Mouse (Mus musculus) retina, embryonic 14.5 days (tissue): ENCODE measurements at regions not wholly inside any gene's neighbourhood (a gene's known extent, or its start where the extent isn't known, plus 50 kb on each side); places are given as distances from the start of the nearest gene placed in this dataset.
A peak's percentile ranks its signal among the peaks of the same experiment; 100 is the strongest.

ENCODE experiments used
- DNase-seq: peaks from one replicate; pipeline ENCODE4 v3.0.0-alpha.2; 2015; ENCODE audit warnings: low spot score

- DNase-seq, result peak; percentile 29
These were observed 125.2 kb upstream of the Map1b start for GRCm38 (mm10) chr13:99641386-99642165.

GRCm38 (mm10) chr13:99632706-99633105 lies 116.4 kb upstream of the Map1b start:
- DNase-seq, result no peak

- DNase-seq, result no peak
These were observed 114.5 kb upstream of the Map1b start for GRCm38 (mm10) chr13:99630800-99631199.

- no peak for DNase-seq
These were observed 114.0 kb upstream of the Map1b start for GRCm38 (mm10) chr13:99630356-99630755.

- no peak for DNase-seq
These were observed 108.9 kb upstream of the Map1b start for GRCm38 (mm10) chr13:99625196-99625595.

- DNase-seq, result no peak
These were observed 102.0 kb upstream of the Map1b start for GRCm38 (mm10) chr13:99618332-99618731.

GRCm38 (mm10) chr13:99617457-99617856 lies 101.1 kb upstream of the Map1b start:
- DNase-seq, result no peak

GRCm38 (mm10) chr13:99611715-99612494 lies 95.6 kb upstream of the Map1b start:
- no peak for DNase-seq

GRCm38 (mm10) chr13:99610498-99610897 lies 94.2 kb upstream of the Map1b start:
- no peak for DNase-seq

GRCm38 (mm10) chr13:99609151-99610146 lies 93.1 kb upstream of the Map1b start:
- peak; percentile 53 for DNase-seq

GRCm38 (mm10) chr13:99608591-99608990 lies 92.3 kb upstream of the Map1b start:
- no peak for DNase-seq

- no peak for DNase-seq
These were observed 90.9 kb upstream of the Map1b start for GRCm38 (mm10) chr13:99607208-99607607.

GRCm38 (mm10) chr13:99606606-99606990 lies 90.3 kb upstream of the Map1b start:
- DNase-seq, result peak; percentile 18

- DNase-seq, result no peak
These were observed 89.7 kb upstream of the Map1b start for GRCm38 (mm10) chr13:99605866-99606605.

GRCm38 (mm10) chr13:99597891-99598290 lies 81.6 kb upstream of the Map1b start:
- DNase-seq, result no peak

- peak; percentile 57 for DNase-seq
These were observed 77.8 kb upstream of the Map1b start for GRCm38 (mm10) chr13:99593846-99594813.

- DNase-seq, result no peak
These were observed 76.9 kb upstream of the Map1b start for GRCm38 (mm10) chr13:99593243-99593635.

- DNase-seq, result peak; percentile 37
These were observed 76.4 kb upstream of the Map1b start for GRCm38 (mm10) chr13:99592596-99593242.

- DNase-seq, result no peak
These were observed 72.3 kb upstream of the Map1b start for GRCm38 (mm10) chr13:99588646-99589045.

- no peak for DNase-seq
These were observed 67.5 kb upstream of the Map1b start for GRCm38 (mm10) chr13:99583841-99584240.
